11 mouse cellular contexts compared by ENCODE assay signal in genomic region chr8:94900617-94901016, GRCm38 (mm10). TPM values are rescaled to one million over a fixed set of nuclear protein-coding genes. Genes with fewer than 3 reads are reported as not detected.
DNase-seq lines count a peak whose midpoint lies in the region; ATAC-seq and TF ChIP-seq lines count a peak whose summit lies in the region.
"Had no signal": no experiment of that assay in that cellular context is flagged by ENCODE, and none has a peak within 500 bp of the region (broad histone marks: within the 10 kb centered on the region; RNA-seq: fewer than 3 reads in every experiment).

No protein-coding gene starts in this region.

- H3K4me2 ChIP-seq in kidney, postnatal 0 days (ENCODE audit: low read length), result no peak overlapping the region
- peak overlapping the region; percentile 46 for H3K4me2 ChIP-seq in heart, embryonic 11.5 days
- H3K4me2 ChIP-seq in limb, embryonic 13.5 days (replicated peaks), result 0 out of 2 replicates have a peak overlapping the region, but pooled peaks have one; percentile 0
- H3K4me2 ChIP-seq: forebrain, embryonic 12.5 days had no signal

- no peaks in the 10 kb centered on the region for H3K9me3 ChIP-seq in kidney, postnatal 0 days (replicated peaks; ENCODE audit: low read length)
- H3K9me3 ChIP-seq in heart, embryonic 11.5 days (replicated peaks; ENCODE audit: control insufficient read depth, low read length), result no peaks in the 10 kb centered on the region
- no peaks in the 10 kb centered on the region for H3K9me3 ChIP-seq in limb, embryonic 13.5 days
- H3K9me3 ChIP-seq: forebrain, embryonic 12.5 days had no signal

- DNase-seq in kidney, postnatal 0 days (ENCODE audit: low spot score), result no peak
- no peak for DNase-seq in kidney, adult 18-20 months
- peak; percentile 39 for DNase-seq in NIH3T3 (ENCODE audit: low read depth)
- no peak for DNase-seq in cerebellum, adult 2 months
- DNase-seq: adrenal gland, postnatal 36 days; cerebellum, postnatal 14 days; thymus, postnatal 4 days had no signal

- TF ChIP-seq CTCF in kidney, postnatal 0 days (IDR thresholded peaks at IDR 0.05; ENCODE audit: low read depth), result no peak
- TF ChIP-seq CTCF in cerebellum, adult 2 months (IDR thresholded peaks at IDR 0.05; ENCODE audit: borderline replicate concordance, insufficient read depth, low read depth, low read length), result no peak

- H3K4me3 ChIP-seq in kidney, postnatal 0 days (replicated peaks; ENCODE audit: low read depth, low read length), result no peak overlapping the region
- no peak overlapping the region for H3K4me3 ChIP-seq in heart, embryonic 11.5 days (ENCODE audit: low read depth, low read length)
- no peak overlapping the region for H3K4me3 ChIP-seq in limb, embryonic 13.5 days
- H3K4me3 ChIP-seq in cerebellum, adult 2 months (replicated peaks; ENCODE audit: insufficient read depth, low read depth, low read length), result no peak overlapping the region
- H3K4me3 ChIP-seq: forebrain, embryonic 12.5 days had no signal

- TF ChIP-seq POLR2A in cerebellum, adult 2 months (IDR thresholded peaks at IDR 0.05; ENCODE audit: borderline replicate concordance, insufficient read depth, low read length), result no peak

- H3K36me3 ChIP-seq in kidney, postnatal 0 days (ENCODE audit: insufficient read depth, low read length), result 0 out of 2 replicates have a peak, but pooled peaks cover 8% of the 10 kb centered on the region
- peaks cover 4% of the 10 kb centered on the region for H3K36me3 ChIP-seq in heart, embryonic 11.5 days (ENCODE audit: control insufficient read depth, insufficient read depth, low read length)
- peaks cover 33% of the 10 kb centered on the region for H3K36me3 ChIP-seq in limb, embryonic 13.5 days

- WGBS in kidney, postnatal 0 days, result 14% methylated on average over 6 of the region's 6 CpGs
- WGBS in heart, embryonic 11.5 days (ENCODE audit: insufficient replicate concordance), result 5% methylated on average over 6 of the region's 6 CpGs
- WGBS in limb, embryonic 13.5 days, result 17% methylated on average over 6 of the region's 6 CpGs
- 17% methylated on average over 6 of the region's 6 CpGs for WGBS in cerebellum, adult 2 months

- H3K4me1 ChIP-seq in kidney, postnatal 0 days (replicated peaks; ENCODE audit: insufficient read depth, low read length), result peaks cover 36% of the 10 kb centered on the region
- peaks cover 48% of the 10 kb centered on the region for H3K4me1 ChIP-seq in heart, embryonic 11.5 days (ENCODE audit: control insufficient read depth, insufficient read depth, low read length)
- H3K4me1 ChIP-seq in limb, embryonic 13.5 days, result peaks cover 52% of the 10 kb centered on the region
- H3K4me1 ChIP-seq in cerebellum, adult 2 months (ENCODE audit: control insufficient read depth, insufficient read depth, low read length), result no peaks in the 10 kb centered on the region

- H3K27me3 ChIP-seq in kidney, postnatal 0 days (ENCODE audit: insufficient read depth, low read length), result no peaks in the 10 kb centered on the region
- H3K27me3 ChIP-seq in heart, embryonic 11.5 days (ENCODE audit: control insufficient read depth, insufficient read depth, low read length), result no peaks in the 10 kb centered on the region
- no peaks in the 10 kb centered on the region for H3K27me3 ChIP-seq in limb, embryonic 13.5 days
- no peaks in the 10 kb centered on the region for H3K27me3 ChIP-seq in cerebellum, adult 2 months (ENCODE audit: control insufficient read depth, insufficient read depth, low read length)

- H3K9ac ChIP-seq in kidney, postnatal 0 days (ENCODE audit: low read depth, low read length), result no peak overlapping the region; the same call in 1 of the 2 replicates
- peak overlapping the region; percentile 59 for H3K9ac ChIP-seq in heart, embryonic 11.5 days (ENCODE audit: low read depth, low read length)
- no peak overlapping the region for H3K9ac ChIP-seq in limb, embryonic 13.5 days
- H3K9ac ChIP-seq: forebrain, embryonic 12.5 days had no signal

- no peak for ATAC-seq in kidney, postnatal 0 days (replicated peaks; ENCODE audit: low FRiP score, low read depth)
- ATAC-seq in heart, embryonic 11.5 days (replicated peaks; ENCODE audit: insufficient number of reproducible peaks, low FRiP score, low TSS enrichment), result peak; percentile 41
- ATAC-seq in limb, embryonic 13.5 days (ENCODE audit: low FRiP score, low read depth), result no peak
- ATAC-seq in inflammation-experienced regulatory T-cells, adult 6 months, result no peak

- H3K27ac ChIP-seq in kidney, postnatal 0 days, result peak overlapping the region; percentile 36; the same call in 1 of the 2 replicates
- H3K27ac ChIP-seq in heart, embryonic 11.5 days (ENCODE audit: low read depth, low read length), result peak overlapping the region; percentile 93
- 0 out of 2 replicates have a peak overlapping the region, but pooled peaks have one; percentile 3 for H3K27ac ChIP-seq in limb, embryonic 13.5 days
- no peak overlapping the region for H3K27ac ChIP-seq in cerebellum, adult 2 months (ENCODE audit: insufficient read depth, low read length)

RNA-seq across cellular contexts. Expression of gene Ccdc102a, which starts 17.3 kb away (rescaled TPM):
- polyA plus RNA-seq in kidney, postnatal 0 days (2015; fragmentation: Nextera tagmentation; extraction: Ambion mirVana), result 17.5 and 20.0 TPM in 2 replicates
- 22.8 and 24.8 TPM in 2 replicates for polyA plus RNA-seq in heart, embryonic 11.5 days (2014; fragmentation: Nextera tagmentation; extraction: Ambion mirVana)
- 46.3 and 46.6 TPM in 2 replicates for polyA plus RNA-seq in limb, embryonic 13.5 days (2015; fragmentation: Nextera tagmentation; extraction: Ambion mirVana)
- polyA plus RNA-seq in cerebellum, adult 2 months (2012; rRNA removed), result 3.0 and 3.2 TPM in 2 replicates
- polyA plus RNA-seq in inflammation-experienced regulatory T-cells, adult 6 months (2017; shearing (Covaris generic)), result 1 to 10 TPM in 1 of 3 experiments, under 1 TPM in 2; 0.24 to 1.0 (median 0.25) TPM

RNA-seq across cellular contexts. Expression of gene Adgrg5, which starts 22.9 kb away (rescaled TPM):
- polyA plus RNA-seq in kidney, postnatal 0 days (2015; fragmentation: Nextera tagmentation; extraction: Ambion mirVana), result not detected in 2 replicates
- polyA plus RNA-seq in heart, embryonic 11.5 days (2014; fragmentation: Nextera tagmentation; extraction: Ambion mirVana), result 0.10 and 0.47 TPM in 2 replicates
- polyA plus RNA-seq in limb, embryonic 13.5 days (2015; fragmentation: Nextera tagmentation; extraction: Ambion mirVana), result 0.10 and 0.13 TPM in 2 replicates
- 0.06 and 0.08 TPM in 2 replicates for polyA plus RNA-seq in cerebellum, adult 2 months (2012; rRNA removed)
- polyA plus RNA-seq in inflammation-experienced regulatory T-cells, adult 6 months (2017; shearing (Covaris generic)), result 1 to 10 TPM; 1.8 to 4.3 (median 4.1) TPM
- polyA plus RNA-seq: forebrain, embryonic 12.5 days had no signal

RNA-seq across cellular contexts. Expression of gene Dok4, which starts 24.5 kb away (rescaled TPM):
- polyA plus RNA-seq in kidney, postnatal 0 days (2015; fragmentation: Nextera tagmentation; extraction: Ambion mirVana), result 25.2 TPM in 2 replicates
- polyA plus RNA-seq in heart, embryonic 11.5 days (2014; fragmentation: Nextera tagmentation; extraction: Ambion mirVana), result 46.2 and 57.7 TPM in 2 replicates
- 21.4 and 21.7 TPM in 2 replicates for polyA plus RNA-seq in limb, embryonic 13.5 days (2015; fragmentation: Nextera tagmentation; extraction: Ambion mirVana)
- polyA plus RNA-seq in cerebellum, adult 2 months (2012; rRNA removed), result 12.1 and 12.5 TPM in 2 replicates
- polyA plus RNA-seq in inflammation-experienced regulatory T-cells, adult 6 months (2017; shearing (Covaris generic)), result under 1 TPM; 0.35 to 0.50 (median 0.50) TPM

RNA-seq across cellular contexts. Expression of gene Polr2c, which starts 43.4 kb away (rescaled TPM):
- polyA plus RNA-seq in kidney, postnatal 0 days (2015; fragmentation: Nextera tagmentation; extraction: Ambion mirVana), result 129 and 132 TPM in 2 replicates
- polyA plus RNA-seq in heart, embryonic 11.5 days (2014; fragmentation: Nextera tagmentation; extraction: Ambion mirVana), result 141 and 143 TPM in 2 replicates
- 145 and 149 TPM in 2 replicates for polyA plus RNA-seq in limb, embryonic 13.5 days (2015; fragmentation: Nextera tagmentation; extraction: Ambion mirVana)
- polyA plus RNA-seq in cerebellum, adult 2 months (2012; rRNA removed), result 154 and 166 TPM in 2 replicates
- polyA plus RNA-seq in inflammation-experienced regulatory T-cells, adult 6 months (2017; shearing (Covaris generic)), result 100 to 1,000 TPM in 2 of 3 experiments, 10 to 100 TPM in 1; 85.4 to 108 (median 104) TPM
